Mouse (Mus musculus) lung, embryonic 15.5 days (tissue): Measurements from ENCODE around the gene Nek1. TPM values are rescaled to one million over a fixed set of nuclear protein-coding genes. Genes with fewer than 3 reads are reported as not detected.

Experiments
- ATAC-seq: fragments of 200-750 bp; cut with Nextera tagmentation; 2 replicates; pipeline ENCODE4 v1.8.0; 2017; ENCODE audit warnings: moderate number of reproducible peaks, borderline replicate concordance; ENCODE audit not compliant: low FRiP score, low TSS enrichment; ENCODE audit errors: extremely low read depth
- H3K27ac ChIP-seq: fragments of 300-500 bp; sonication (generic); 2 replicates; pipeline ENCODE4 v1.5.1; 2015; ENCODE audit warnings: moderate library complexity, mild to moderate bottlenecking, inconsistent platforms
- H3K27me3 ChIP-seq: fragments of 300-500 bp; sonication (generic); 2 replicates; pipeline ENCODE4 v1.6.1; 2015; ENCODE audit warnings: inconsistent platforms
- H3K36me3 ChIP-seq: fragments of 300-500 bp; sonication (generic); 2 replicates; pipeline ENCODE4 v1.6.1; 2015; ENCODE audit warnings: inconsistent platforms
- H3K4me1 ChIP-seq: fragments of 300-500 bp; sonication (generic); 2 replicates; pipeline ENCODE4 v1.6.1; 2015; ENCODE audit warnings: inconsistent platforms
- H3K4me2 ChIP-seq: fragments of 300-500 bp; sonication (generic); 2 replicates; pipeline ENCODE4 v1.6.1; 2015; ENCODE audit warnings: inconsistent platforms, mild to moderate bottlenecking, moderate library complexity
- H3K4me3 ChIP-seq: fragments of 300-500 bp; sonication (generic); 2 replicates; pipeline ENCODE4 v1.5.1; 2015; ENCODE audit warnings: mild to moderate bottlenecking, inconsistent platforms
- H3K9ac ChIP-seq: fragments of 300-500 bp; sonication (generic); 2 replicates; pipeline ENCODE4 v1.6.1; 2015; ENCODE audit warnings: inconsistent platforms
- H3K9me3 ChIP-seq: fragments of 300-500 bp; sonication (generic); 2 replicates; pipeline ENCODE4 v1.6.1; 2016; ENCODE audit warnings: inconsistent platforms
- WGBS: fragments of 180-500 bp; shearing (Covaris S2); methylation state at CpG from one replicate; pipeline ENCODE4 v1.1.7; 2015; 5-methylcytosine and 5-hydroxymethylcytosine counted together
- polyA plus RNA-seq: library from polyadenylated mRNA; unstranded; fragments of >200 nt; fragmentation: Nextera tagmentation; extraction: Ambion mirVana; gene quantifications from 2 replicates; pipeline ENCODE4 v1.2.1, GENCODE M21; 2015

The Nek1 gene
- polyA plus RNA-seq, 1 experiment from 2014 or later: 18.0 TPM

DNA sequence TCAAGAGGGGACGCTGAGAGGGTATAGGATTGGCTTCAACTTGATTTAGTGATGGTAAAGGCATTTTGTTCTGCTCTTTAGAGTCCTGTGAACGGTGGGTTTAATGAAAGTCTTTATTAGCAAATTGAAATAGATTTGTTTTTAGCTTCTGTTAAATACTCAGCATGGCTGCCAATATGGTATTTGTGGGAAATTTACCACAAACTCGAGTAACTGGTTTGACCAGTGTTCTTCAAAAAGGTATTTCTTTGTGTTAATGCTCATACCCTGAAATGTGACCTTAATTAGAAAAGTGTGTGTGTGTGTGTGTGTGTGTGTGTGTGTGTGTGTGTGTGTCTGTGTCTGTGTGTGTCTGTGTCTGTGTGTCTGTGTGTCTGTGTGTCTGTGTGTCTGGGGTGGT is 178.6 kb downstream of the Nek1 start:
- Histone ChIP-seq H3K9ac (no peak overlapping the region), H3K36me3 (no peaks in the 10 kb centered on the region), H3K4me1 (no peaks in the 10 kb centered on the region), H3K4me2 (no peak overlapping the region), H3K4me3 (no peak overlapping the region), H3K27me3 (no peaks in the 10 kb centered on the region), H3K9me3 (no peaks in the 10 kb centered on the region), H3K27ac (no peak overlapping the region)
- WGBS: 66% methylated on average over 3 of the region's 3 CpGs
- no peak for ATAC-seq

DNA sequence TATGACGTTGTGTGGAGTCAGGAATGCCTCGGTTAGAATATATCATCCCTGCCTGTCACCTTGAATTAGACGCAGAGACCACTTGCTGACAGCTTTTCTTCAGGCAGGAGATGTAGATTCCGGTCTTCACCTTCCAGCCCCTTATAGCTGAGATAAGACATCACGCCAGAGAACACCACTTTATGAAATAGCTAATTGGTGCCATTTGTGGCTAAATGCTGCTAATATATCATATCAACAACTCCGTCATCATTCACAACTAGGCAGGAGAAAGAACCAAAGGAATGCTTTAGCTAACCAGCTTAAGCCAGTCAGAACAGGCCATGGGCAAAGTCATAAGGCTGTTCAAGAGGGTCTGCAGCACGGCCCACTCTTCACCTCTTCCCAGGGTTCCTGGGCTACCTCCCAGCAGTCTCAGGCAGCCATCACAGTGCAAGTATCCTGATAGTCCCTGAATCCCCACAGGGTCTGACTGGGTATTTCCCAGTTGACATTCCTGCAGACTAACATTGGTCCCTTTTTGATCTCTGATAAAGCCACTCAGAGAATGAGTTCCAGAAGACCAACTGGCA is 181.0 kb downstream of the Nek1 start:
- WGBS: 65% methylated on average over 7 of the region's 7 CpGs
- no peak for ATAC-seq
- Histone ChIP-seq H3K36me3 (no peaks in the 10 kb centered on the region), H3K27me3 (no peaks in the 10 kb centered on the region), H3K4me3 (no peak overlapping the region), H3K9ac (no peak overlapping the region), H3K27ac (no peak overlapping the region), H3K4me1 (no peaks in the 10 kb centered on the region), H3K9me3 (no peaks in the 10 kb centered on the region), H3K4me2 (no peak overlapping the region)

- H3K4me2 ChIP-seq: no peak overlapping the region
- H3K4me1 ChIP-seq: no peaks in the 10 kb centered on the region; the same call in 1 of the 2 replicates
- H3K27me3 ChIP-seq: no peaks in the 10 kb centered on the region
- H3K36me3 ChIP-seq: no peaks in the 10 kb centered on the region
- no peak overlapping the region for H3K9ac ChIP-seq
- 84% methylated on average over 2 of the region's 2 CpGs for WGBS
- no peak overlapping the region for H3K27ac ChIP-seq
- ATAC-seq: no peak
- H3K4me3 ChIP-seq: no peak overlapping the region
- no peaks in the 10 kb centered on the region for H3K9me3 ChIP-seq
Observed at GRCm38 (mm10) chr8:61175876-61176275, 182.9 kb downstream of the Nek1 start.

- no peaks in the 10 kb centered on the region for H3K36me3 ChIP-seq
- 68% methylated on average over 12 of the region's 12 CpGs for WGBS
- no peak overlapping the region for H3K9ac ChIP-seq
- peaks cover 15% of the 10 kb centered on the region for H3K4me1 ChIP-seq
- H3K27ac ChIP-seq: no peak overlapping the region
- no peak overlapping the region for H3K4me3 ChIP-seq
- H3K4me2 ChIP-seq: no peak overlapping the region
- H3K9me3 ChIP-seq: no peaks in the 10 kb centered on the region
- no peaks in the 10 kb centered on the region for H3K27me3 ChIP-seq
- no peak for ATAC-seq
Observed at GRCm38 (mm10) chr8:61177680-61178593, 184.9 kb downstream of the Nek1 start.

GRCm38 (mm10) chr8:61178594-61179140 is 185.7 kb downstream of the Nek1 start:
- Histone ChIP-seq H3K4me2 (no peak overlapping the region), H3K4me1 (peaks cover 15% of the 10 kb centered on the region), H3K9ac (no peak overlapping the region), H3K36me3 (no peaks in the 10 kb centered on the region), H3K27ac (no peak overlapping the region), H3K27me3 (no peaks in the 10 kb centered on the region), H3K9me3 (no peaks in the 10 kb centered on the region), H3K4me3 (no peak overlapping the region)
- no peak for ATAC-seq
- WGBS: 66% methylated on average over 11 of the region's 11 CpGs

Other genes with a start within 250 kb of the Nek1 start
- gene Hpf1, start 102.8 kb upstream of the Nek1 start, polyA plus RNA-seq: 104 and 108 TPM in 2 replicates
- gene Clcn3, start 9.9 kb upstream of the Nek1 start, polyA plus RNA-seq: 16.8 and 20.7 TPM in 2 replicates
- gene Sh3rf1, start 230.7 kb downstream of the Nek1 start, polyA plus RNA-seq: 15.8 and 16.8 TPM in 2 replicates